Mouse (Mus musculus): Measurements from ENCODE around the gene Usp40.
"Not testable (repeated sequence)": the region's sequence is repeated elsewhere in the genome, so short reads cannot be mapped to it uniquely, and the experiment has no call there.

The Usp40 gene

DNA sequence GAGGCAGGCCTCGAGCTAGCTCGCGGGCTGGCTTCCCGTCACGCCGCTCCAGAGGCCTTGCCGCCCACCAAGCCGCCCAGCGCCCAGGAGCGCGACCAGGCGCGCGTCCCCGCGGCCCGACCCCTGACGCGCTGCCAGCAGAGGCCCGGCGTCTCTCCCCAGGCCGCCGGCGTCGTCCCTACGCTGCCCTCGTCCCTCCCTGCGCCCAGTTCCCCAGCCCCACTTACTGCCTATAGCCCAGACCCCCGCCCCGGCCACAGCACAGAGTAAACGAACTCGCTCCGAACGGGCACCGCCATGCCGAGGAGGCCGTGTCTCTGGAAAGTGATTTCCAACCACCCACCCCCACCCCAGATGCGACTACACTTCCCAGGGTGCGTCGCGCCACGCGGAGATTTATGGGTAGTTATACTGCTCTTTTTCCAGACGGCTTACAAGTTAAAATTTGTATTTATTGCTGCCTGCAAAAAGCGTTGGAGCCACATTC, at the start of gene Usp40:
Gene Usp40 (minus strand): TSS at position 341 of the 487 bp plus-strand sequence.
- DNase-seq (ENCODE audit: low spot score), result peak; percentile 70

DNA sequence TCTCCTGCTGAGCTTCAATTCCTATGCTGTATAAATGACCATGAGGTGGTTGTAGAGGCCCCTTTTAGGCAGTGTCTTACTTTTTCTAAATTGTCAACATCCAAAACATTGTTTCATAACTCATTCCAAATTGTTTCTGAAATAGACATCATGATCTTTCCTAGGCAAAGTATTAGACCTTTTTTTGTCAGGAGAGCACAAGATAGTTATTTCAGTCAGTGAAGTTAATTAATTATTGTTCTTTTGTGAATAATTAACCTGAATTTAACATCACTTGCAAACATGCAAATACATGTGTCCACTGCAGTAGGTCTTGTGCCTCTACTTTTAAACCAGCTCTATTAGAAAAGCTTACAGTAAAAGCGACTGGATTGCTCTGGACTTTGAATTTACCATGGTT, 46.7 kb upstream of the Usp40 start, which contains the start of gene Ugt1a10:
Gene Ugt1a10 (plus strand): TSS at position 301 of the 400 bp plus-strand sequence.
- DNase-seq (ENCODE audit: low spot score), result no peak

DNA sequence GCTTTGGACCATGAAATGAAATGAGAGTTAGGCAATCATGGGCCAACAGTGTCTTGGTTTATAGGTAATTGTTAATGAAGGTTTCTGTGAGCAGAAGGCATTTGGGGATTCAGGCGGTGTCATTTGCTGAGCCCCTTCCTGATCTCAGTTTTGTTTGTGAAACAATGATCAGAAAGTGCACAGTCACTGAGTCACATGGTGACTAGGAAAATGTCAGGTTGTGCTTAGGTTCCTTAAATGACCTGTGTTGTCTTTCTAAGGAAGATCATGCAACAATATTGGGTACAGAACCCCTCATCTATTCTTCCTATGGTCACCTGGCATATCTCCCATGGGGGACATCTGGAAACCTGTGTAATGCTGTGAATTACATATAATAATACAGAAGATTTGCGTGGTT, 39.1 kb upstream of the Usp40 start:
- DNase-seq (ENCODE audit: low spot score), result not testable (repeated sequence)

DNA sequence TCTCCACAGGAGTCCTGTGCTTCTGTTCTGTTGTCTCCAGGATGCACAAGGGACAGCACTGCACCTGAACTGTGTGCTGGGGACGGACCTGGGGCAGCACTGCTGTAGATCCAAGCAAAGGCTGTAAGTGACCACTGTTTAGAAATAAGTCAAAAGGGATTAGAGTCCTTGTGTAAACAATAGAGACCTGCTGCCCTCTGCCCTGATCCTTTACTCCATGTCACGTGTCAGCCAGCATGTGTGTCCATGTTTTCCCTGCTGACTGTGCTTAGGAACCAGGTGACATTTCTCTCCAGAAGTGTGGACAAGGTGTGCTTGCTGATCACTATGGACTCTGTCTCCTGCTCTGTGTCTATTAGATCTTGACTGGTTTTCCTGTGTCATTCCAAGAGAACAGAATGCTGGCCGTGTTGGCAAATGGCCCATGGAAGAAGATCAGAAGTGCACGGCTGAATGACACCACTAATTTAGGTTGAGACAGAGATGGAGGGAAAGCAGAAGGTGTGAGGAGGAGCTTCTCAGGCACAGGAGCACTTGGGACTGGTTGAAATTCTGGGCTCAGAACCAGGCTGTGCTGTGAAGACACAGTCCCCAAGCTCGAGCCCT, 36.6 kb upstream of the Usp40 start:
- DNase-seq (ENCODE audit: low spot score), result not testable (repeated sequence)

DNA sequence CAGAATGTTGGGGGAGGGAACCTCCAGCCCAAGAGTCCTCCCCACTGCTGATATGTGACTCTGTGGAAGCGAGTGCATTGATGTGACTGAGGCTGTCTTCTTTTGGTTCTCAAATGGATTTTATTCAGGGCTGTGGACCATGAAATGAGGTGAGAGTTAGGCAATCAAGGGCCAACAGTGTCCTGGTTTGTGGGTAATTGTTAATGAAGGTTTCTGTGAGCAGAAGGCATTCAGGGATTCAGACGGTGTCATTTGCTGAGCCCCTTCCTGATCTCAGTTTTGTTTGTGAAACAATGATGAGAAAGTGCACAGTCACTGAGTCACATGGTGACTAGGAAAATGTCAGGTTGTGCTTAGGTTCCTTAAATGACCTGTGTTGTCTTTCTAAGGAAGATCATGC, 34.7 kb upstream of the Usp40 start:
- DNase-seq (ENCODE audit: low spot score), result not testable (repeated sequence)

DNA sequence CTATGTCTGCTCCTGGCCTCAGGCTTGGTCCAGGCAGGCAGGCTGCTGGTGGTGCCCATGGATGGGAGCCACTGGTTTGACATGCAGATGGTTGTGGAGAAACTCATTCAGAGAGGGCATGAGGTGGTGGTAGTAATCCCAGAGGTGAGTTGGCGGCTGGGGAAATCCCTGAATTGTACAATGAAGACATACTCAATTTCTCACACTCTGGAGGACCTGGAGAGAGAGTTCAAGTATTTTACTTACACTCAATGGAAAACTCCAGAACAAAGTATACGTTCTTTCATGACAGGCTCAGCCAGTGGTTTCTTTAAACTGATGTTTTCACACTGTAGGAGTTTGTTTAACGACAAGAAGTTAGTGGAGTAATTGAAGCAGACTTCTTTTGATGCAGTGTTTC, 16.9 kb upstream of the Usp40 start:
- not testable (repeated sequence) for DNase-seq (ENCODE audit: low spot score)

DNA sequence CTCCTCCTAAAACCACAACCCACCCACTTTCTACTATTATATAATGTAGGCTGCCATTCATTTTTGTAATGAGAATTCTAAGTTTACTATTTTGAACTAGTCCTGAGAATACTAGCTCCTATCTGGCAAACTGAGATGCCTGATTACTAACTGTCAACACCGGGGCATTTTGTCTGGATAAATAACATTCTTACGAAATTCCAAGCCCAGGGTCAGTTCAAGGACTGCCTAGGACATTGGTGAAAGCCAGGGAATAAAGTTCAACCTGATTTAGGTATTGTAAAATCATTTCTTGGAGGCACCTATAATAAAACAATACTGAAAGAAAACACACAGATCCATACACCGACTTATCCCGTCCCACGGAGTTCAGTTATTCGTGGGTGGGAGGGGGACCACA, 7.0 kb upstream of the Usp40 start:
- DNase-seq (ENCODE audit: low spot score), result no peak

DNA sequence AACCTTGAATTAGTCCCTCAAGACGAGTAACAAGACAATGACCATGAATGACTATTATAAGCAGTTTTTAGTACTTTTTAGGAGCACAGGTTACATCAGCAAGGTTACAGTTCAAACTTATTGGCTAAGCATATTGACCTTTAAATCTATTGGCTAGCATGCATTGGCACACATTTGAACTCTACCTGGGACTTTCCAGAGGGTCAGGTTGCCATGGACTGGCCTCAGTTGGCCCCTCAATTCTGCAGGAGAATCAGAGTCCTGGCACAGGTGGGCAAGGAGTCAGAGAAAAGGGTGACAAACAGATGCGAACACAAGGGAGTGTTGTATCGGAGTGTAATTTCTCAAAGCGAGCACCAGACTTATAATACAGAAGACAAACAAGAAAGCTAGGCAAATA, 6.3 kb upstream of the Usp40 start:
- DNase-seq (ENCODE audit: low spot score), result no peak

DNA sequence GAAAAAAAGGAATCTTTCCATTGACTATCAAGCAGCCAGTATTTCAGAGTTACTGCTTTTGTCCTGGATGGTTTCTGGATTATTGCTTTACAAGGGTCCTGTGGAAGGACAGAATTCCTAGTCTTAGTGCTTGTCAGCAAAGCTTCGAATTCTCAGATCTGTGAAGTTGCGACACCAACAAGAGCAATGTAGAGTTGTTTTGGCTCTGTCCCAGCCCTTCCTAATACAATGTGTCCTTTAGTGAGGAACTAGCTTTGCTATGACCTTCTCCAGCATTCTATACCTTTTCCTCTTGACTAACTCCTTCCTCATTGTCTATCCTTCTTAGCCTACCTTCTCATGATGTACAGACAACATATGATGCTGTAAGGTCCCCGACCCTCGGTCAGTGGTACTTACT, 5.8 kb upstream of the Usp40 start:
- no peak for DNase-seq (ENCODE audit: low spot score)

DNA sequence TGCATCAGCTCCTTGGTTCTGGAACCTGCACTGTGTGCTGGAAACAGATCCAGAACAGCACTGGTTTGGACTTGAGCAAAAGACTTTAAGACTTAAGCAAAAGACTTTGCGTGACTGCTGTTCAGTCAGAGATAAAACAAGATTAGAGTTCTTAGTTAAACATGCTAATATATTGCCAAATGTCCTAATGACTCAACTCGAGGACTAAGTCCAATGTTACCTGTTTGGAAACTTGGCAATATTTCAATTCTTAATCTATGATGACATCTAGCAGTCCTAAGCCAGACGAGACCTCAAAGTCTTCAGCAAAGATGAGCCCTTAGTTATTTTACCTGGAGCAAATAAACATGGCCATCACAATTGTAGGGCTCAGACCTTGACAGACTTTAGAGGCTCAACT, 5.4 kb upstream of the Usp40 start:
- DNase-seq (ENCODE audit: low spot score), result no peak

DNA sequence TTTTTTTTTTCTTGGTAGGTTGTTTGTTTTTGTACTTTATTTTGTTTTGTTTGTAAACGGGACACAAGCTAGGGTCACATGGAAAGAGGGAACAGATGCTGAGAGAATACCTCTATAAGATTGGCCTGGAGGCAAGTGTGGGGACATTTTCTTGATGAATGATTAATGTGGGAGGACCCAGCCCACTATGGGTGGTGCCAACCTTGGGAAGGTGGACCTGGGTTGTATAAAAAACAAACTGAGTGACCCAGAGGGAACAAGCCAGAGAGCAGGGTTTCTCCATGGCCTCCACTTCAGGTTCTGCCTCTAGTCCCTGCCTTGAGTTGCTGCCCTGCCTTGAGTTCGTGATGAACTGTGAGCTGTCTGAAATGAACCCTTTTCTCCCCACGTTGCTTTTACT, 1.2 kb upstream of the Usp40 start:
- DNase-seq (ENCODE audit: low spot score), result no peak

DNA sequence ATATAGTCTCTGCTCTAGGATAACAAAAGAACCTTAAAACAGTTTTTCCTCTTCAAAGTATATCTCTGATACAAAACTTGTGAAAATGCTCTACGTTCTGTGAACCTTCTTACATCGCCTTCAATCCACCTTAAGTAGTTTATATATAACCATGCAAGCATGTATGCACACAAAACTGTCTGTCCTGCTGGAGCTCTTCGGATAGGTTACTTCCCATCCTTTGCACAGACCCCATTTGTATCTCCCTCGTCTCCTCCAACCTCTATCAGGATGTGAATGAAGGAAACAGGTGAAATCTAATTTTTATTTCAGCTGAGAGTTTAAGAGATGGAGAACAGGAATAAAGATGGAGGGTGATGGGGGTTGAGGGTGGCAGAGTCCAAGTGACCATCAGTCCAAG, 384 bp upstream of the Usp40 start:
- no peak for DNase-seq (ENCODE audit: low spot score)

DNA sequence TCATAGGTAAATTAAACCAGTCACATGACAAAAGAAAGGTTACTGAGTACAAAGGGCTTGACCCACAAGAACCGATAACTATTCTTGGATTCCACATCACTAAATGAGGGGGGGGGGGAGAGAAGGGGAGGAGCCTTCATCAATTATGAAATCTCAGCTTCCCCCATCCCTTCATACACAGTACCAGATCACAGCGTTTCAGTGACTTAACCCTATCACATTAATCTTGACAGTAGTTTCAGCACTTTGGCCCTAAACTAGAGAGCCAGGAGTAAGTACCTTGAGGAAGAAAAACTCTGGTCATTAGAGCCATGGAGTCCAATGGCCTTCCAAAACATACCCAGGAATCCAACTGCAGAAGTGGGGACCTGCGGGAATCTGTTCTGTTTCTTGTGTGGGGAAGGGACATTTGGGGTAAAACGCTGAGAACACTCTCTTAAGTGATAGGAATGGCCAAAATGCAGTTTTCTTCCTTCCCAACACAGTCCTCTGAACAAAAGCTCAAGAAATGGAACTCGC, 600 bp downstream of the Usp40 start:
- DNase-seq (ENCODE audit: low spot score), result no peak

DNA sequence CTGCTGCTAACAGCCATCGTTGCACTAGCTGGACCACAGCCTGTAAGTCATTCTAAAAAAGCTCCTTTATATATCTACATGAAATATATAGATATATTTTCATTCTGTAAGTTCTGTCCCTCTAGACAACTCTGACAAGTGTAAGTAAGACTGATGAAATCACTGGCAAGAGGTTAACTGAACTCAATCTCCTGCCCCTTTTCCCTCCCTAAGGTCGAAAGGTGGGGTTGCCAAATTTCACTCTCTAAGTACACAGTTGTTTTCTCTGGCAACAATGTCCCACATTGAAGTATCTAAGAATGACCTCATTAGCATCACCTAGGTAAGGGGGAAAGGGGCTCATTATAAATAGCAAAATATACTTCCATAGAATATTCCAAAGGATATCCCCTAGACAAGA, 15.6 kb downstream of the Usp40 start:
- no peak for DNase-seq (ENCODE audit: low spot score)

DNA sequence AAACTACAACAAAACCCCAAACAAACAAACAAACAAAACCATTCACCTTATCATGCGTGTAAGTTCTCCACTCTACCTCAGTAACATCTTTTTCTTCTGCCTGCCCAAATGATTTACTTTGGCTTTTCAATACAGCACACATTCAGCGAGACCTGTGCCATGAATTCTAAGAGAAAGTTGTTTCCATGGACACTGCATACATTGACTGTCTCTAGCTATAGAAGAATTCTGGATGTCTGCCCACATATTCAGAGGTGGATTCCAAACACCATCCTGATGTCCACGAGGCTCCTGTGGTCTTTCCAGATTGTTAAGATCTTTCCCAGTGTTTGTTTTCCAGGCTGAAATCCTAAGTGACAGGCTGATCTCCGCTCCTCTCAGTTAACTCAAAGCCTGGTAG, 26.1 kb downstream of the Usp40 start:
- no peak for DNase-seq (ENCODE audit: low spot score)

DNA sequence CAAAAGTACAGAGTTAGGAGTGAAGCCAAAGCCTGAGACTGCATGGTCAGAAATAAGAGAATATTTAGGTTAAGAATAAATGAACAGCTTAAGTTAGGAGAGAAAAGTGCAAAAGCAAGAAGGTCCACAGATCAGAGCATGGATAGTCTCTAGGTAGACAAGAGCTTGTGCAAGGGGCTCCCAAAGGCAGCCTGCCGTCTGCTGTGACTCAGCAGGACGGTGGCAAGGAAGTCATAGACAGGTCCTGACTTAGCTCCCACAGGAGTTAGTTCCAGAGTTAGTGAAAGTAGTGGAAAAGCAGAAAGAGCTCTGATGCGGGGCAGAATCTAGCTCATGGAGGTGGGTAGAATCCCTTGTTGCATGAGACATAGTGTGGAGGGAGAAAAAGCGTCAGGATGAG, 38.0 kb downstream of the Usp40 start:
- no peak for DNase-seq (ENCODE audit: low spot score)

DNA sequence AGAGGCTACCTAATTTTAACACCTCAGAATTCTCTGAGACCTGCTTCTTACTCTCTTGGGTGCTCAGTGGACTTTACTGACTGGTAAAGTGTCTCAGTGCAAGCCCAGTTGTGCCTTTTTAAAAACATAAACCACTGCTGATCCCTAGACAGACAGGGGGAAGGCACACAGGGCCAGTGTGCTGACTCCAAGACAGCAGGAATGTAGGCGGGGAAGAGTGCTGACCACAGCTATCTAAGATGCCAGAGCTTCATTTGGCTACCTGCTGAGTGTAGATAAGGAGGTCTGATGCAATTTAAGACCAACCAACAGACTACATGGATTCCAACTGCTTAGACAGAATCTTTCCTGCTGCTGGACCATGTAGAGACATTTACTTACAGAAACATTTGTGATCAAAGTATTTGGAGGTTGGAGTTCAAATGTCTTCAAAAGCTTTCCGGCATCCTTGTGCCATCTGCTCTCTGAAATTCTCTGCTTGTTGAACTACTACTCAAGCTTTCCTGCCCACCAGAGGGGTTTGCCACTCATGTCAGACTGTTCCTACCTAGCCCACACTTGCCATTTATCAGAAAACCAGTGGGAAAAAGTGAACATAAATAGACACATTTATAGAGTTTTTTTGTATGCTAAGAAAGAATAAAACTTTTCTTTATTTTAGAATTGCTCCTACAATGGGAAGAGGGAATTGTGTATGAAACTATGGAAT, 46.7 kb downstream of the Usp40 start:
- DNase-seq (ENCODE audit: low spot score), result no peak

DNA sequence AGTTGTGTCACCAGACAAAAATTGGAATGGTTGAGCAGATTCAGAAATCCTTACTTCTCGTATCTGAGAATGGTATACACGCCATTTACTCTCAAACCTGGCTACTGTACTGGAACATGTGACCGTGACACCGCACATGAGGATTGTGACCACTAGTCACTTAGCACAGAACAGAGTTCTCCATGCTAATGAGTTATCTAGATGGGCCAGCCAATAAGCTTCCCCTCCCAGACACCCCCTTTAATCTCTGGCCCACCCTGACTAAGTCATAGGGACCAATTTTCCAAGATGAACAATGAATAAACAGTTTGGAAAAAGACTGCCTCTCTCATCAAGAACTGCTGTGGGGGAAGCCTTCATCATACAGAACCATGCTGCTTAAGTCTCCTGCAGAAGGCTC, 47.6 kb downstream of the Usp40 start:
- no peak for DNase-seq (ENCODE audit: low spot score)

DNA sequence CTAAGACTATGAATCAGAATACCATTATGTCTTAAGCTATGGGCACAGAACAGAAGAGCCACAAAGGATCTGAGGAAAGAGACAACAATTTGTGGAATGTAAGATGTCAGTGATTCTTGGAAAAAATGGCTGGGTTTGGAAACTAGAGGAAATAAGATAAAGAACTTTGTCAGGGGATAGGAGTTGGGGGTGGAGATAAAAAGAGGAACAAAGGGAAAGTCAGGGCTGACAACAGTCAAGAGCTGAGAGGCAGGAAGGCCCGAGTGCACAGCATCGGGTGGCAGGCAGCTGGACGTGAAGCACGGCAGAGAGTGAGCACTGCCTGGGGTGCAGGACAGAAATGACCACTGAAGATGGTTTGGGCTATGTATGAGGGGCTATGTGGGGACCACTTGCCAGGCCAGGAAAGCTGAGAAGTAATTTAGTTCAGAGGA, 48.3 kb downstream of the Usp40 start:
- no peak for DNase-seq (ENCODE audit: low spot score)

DNA sequence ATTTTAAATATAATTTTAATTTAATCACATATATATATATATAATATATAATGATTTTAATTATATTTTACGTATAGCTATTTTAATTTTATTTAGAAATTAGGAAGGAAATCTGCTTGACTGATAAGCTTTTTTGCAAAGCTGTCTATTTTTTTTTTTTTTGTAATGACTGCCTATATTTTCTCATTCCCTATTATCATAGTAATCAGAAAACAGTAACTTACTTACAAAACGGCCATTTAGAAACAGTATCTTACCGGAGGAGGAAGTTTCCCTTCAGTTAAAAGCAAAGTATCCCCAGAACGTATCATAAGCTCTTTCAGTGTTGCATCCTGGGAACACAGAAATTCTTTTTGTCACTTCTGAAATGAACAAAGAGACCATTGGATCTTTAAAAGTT, 48.8 kb downstream of the Usp40 start:
- DNase-seq (ENCODE audit: low spot score), result no peak

DNA sequence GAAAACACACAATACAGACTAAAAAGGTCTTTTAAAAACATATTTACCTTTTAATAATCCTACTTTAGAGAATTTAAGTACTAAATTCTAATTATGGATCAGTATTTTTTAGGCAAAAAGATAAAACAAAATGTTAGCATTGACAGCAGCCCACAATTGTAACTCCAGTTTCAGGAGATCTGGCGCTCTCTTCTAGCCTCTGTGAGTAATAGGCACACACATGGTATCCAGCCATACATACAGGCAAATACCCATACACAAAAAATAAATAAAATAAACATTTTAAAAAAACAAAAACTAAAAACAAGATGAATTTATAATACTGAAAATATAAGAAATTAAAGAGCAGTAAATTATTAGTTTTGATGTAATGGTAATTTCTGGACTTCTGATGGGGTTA, 49.4 kb downstream of the Usp40 start:
- no peak for DNase-seq (ENCODE audit: low spot score)

DNA sequence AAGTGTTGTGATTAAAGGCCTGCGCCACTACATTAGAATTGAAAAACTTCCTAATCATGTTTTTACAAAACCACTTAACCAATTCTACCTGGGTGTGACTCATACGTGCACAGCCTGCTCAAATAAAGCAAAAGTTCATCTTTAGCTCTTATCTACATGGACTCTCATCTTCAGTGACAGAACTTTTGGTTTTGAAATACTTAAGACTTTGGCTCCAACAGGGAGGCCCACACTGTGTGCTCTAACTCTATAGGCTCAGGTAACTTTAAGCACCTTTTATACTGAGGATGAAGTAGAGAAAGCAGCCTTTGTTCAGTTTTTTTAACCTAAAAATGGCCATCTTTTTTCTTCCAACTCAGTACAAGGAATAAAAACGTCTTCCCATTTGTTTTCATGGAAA, 55.3 kb downstream of the Usp40 start:
- DNase-seq (ENCODE audit: low spot score), result no peak

DNA sequence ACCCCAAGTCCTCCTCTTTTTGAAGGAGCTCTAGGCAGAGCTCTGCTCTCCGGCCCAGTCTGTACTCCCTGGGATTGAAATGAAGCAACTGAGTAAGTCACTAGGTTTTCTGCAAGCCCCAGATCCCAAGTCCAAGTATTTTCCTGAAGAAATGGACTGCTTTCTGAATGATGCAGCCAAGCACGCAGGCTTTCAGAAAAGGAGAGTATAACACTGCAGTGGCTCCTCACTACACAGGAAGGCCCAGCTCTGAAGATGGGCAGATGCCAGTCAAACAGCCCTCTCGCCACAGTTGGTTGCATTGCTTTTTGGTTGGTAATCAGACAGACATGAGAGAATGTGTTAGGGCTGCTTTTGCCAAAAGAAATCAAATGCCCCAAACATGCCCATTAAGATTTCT, 56.7 kb downstream of the Usp40 start:
- DNase-seq (ENCODE audit: low spot score), result no peak

DNA sequence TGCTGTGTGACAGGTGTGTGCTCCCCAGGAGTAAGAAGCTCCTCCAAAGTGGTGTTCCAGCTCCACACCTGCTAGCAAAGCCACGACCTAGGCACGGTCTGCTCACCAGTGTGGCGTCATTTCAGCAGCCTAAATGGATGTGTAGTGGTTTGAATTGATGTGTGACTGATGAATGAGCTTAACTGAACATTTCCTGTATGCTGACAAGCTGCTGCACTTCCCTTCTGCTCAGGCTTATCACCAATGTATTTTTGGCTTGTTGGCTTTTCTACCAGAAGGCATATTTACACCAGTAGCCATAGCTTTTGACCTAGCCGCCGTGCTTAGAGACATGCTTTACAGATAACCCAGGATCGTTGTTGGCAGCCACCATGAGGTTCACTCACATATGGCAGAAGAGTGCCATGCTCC, 60.7 kb downstream of the Usp40 start:
- DNase-seq (ENCODE audit: low spot score), result no peak
